Mouse (Mus musculus): ENCODE results near the gene Nsg2.

Gene Nsg2

GRCm38 (mm10) chr11:32075163-32075562 lies 74.9 kb downstream of the Nsg2 start:
- no peak for DNase-seq (ENCODE audit: low read depth in 2 of 2, low spot score in 2 of 2)

- DNase-seq (ENCODE audit: low read depth in 2 of 2, low spot score in 2 of 2), result no peak
These were observed 83.2 kb downstream of the Nsg2 start for GRCm38 (mm10) chr11:32083462-32083861.

GRCm38 (mm10) chr11:32086525-32086924 lies 86.3 kb downstream of the Nsg2 start:
- no peak for DNase-seq (ENCODE audit: low read depth in 2 of 2, low spot score in 2 of 2)

- no peak for DNase-seq (ENCODE audit: low read depth in 2 of 2, low spot score in 2 of 2)
These were observed 87.1 kb downstream of the Nsg2 start for GRCm38 (mm10) chr11:32087376-32087775.

- no peak for DNase-seq (ENCODE audit: low read depth in 2 of 2, low spot score in 2 of 2)
These were observed 87.6 kb downstream of the Nsg2 start for GRCm38 (mm10) chr11:32087779-32088442.

GRCm38 (mm10) chr11:32095793-32096192 lies 95.5 kb downstream of the Nsg2 start:
- peak; percentile 19 to 33 for DNase-seq (ENCODE audit: low read depth in 2 of 2, low spot score in 2 of 2)

- DNase-seq (ENCODE audit: low read depth in 2 of 2, low spot score in 2 of 2), result no peak
These were observed 96.1 kb downstream of the Nsg2 start for GRCm38 (mm10) chr11:32096346-32096745.

GRCm38 (mm10) chr11:32101059-32101632 lies 100.9 kb downstream of the Nsg2 start:
- DNase-seq (ENCODE audit: low read depth in 2 of 2, low spot score in 2 of 2), result no peak

GRCm38 (mm10) chr11:32102976-32103375 lies 102.7 kb downstream of the Nsg2 start:
- DNase-seq (ENCODE audit: low read depth in 2 of 2, low spot score in 2 of 2), result no peak

- DNase-seq (ENCODE audit: low read depth in 2 of 2, low spot score in 2 of 2), result no peak
These were observed 104.3 kb downstream of the Nsg2 start for GRCm38 (mm10) chr11:32104406-32105116.

- no peak for DNase-seq (ENCODE audit: low read depth in 2 of 2, low spot score in 2 of 2)
These were observed 105.7 kb downstream of the Nsg2 start for GRCm38 (mm10) chr11:32105750-32106646.

- DNase-seq (ENCODE audit: low read depth in 2 of 2, low spot score in 2 of 2), result no peak
These were observed 106.4 kb downstream of the Nsg2 start for GRCm38 (mm10) chr11:32106647-32106985.

GRCm38 (mm10) chr11:32108441-32108840 lies 108.2 kb downstream of the Nsg2 start:
- no peak for DNase-seq (ENCODE audit: low read depth in 2 of 2, low spot score in 2 of 2)
